Mouse (Mus musculus) kidney, adult 2 months (tissue): ENCODE data around the gene Ucp1. TPM values are rescaled to one million over a fixed set of nuclear protein-coding genes. Genes with fewer than 3 reads are reported as not detected.

Experiments
- DNase-seq: peaks from one replicate; pipeline ENCODE4 v3.0.0; 2021
- H3K27ac ChIP-seq: fragments of 200-500 bp; 2 replicates; pipeline ENCODE4 v1.5.1; 2012; ENCODE audit warnings: low read depth, low read length, control low read depth, inconsistent platforms; ENCODE audit not compliant: insufficient read depth
- H3K27me3 ChIP-seq: fragments of 200-500 bp; replicated peaks from 2 replicates; pipeline ENCODE4 v1.6.1; 2012; ENCODE audit warnings: mild to moderate bottlenecking, moderate library complexity, low read length, inconsistent platforms; ENCODE audit not compliant: control insufficient read depth, insufficient read depth
- H3K36me3 ChIP-seq: fragments of 200-500 bp; 2 replicates; pipeline ENCODE4 v1.6.1; 2012; ENCODE audit warnings: mild to moderate bottlenecking, moderate library complexity, low read length, inconsistent platforms; ENCODE audit not compliant: control insufficient read depth, insufficient read depth
- H3K4me1 ChIP-seq: fragments of 200-500 bp; 2 replicates; pipeline ENCODE4 v1.6.1; 2011; ENCODE audit warnings: low read length; ENCODE audit not compliant: control insufficient read depth, insufficient read depth
- H3K4me3 ChIP-seq: fragments of 200-500 bp; 2 replicates; pipeline ENCODE4 v1.5.1; 2011; ENCODE audit warnings: mild to moderate bottlenecking, low read depth, low read length, control low read depth; ENCODE audit not compliant: insufficient read depth
- CTCF ChIP-seq: fragments of 200-500 bp; conservative IDR thresholded peaks from 2 replicates; pipeline ENCODE4 v1.5.1; 2011; ENCODE audit warnings: low read depth, mild to moderate bottlenecking, control low read depth, low read length, moderate library complexity, mixed read lengths; ENCODE audit not compliant: insufficient read depth, insufficient read length
- POLR2A ChIP-seq: fragments of 200-500 bp; IDR thresholded peaks from one replicate; pipeline ENCODE4 v1.6.1; 2011; ENCODE audit warnings: low read depth, low read length, control low read depth
- WGBS: fragments of 180-500 bp; shearing (Covaris S2); methylation state at CpG from one replicate; pipeline ENCODE4 v1.1.7; 2018; 5-methylcytosine and 5-hydroxymethylcytosine counted together
- polyA plus RNA-seq: library from polyadenylated mRNA; depleted of rRNA; stranded (reverse); fragments of >200 nt; gene quantifications from 2 replicates; pipeline ENCODE4 v1.2.3, GENCODE M21; 2012

Ucp1 gene
- polyA plus RNA-seq, 1 experiment = 374 TPM

GRCm38 (mm10) chr8:83271172-83271571, 19.0 kb upstream of the Ucp1 start:
- TF ChIP-seq POLR2A (no peak), CTCF (no peak)
- H3K27ac ChIP-seq = no peak overlapping the region
- WGBS = 94% methylated on average over 14 of the region's 14 CpGs
- H3K36me3 ChIP-seq = no peaks in the 10 kb centered on the region
- H3K4me1 ChIP-seq = no peaks in the 10 kb centered on the region
- H3K27me3 ChIP-seq = no peaks in the 10 kb centered on the region
- H3K4me3 ChIP-seq = no peak overlapping the region
- DNase-seq = no peak

GRCm38 (mm10) chr8:83272464-83272863, 17.7 kb upstream of the Ucp1 start:
- H3K36me3 ChIP-seq = no peaks in the 10 kb centered on the region
- TF ChIP-seq POLR2A (no peak), CTCF (no peak)

GRCm38 (mm10) chr8:83274470-83274869, 15.7 kb upstream of the Ucp1 start:
- Histone ChIP-seq H3K27ac (no peak overlapping the region), H3K4me1 (no peaks in the 10 kb centered on the region), H3K4me3 (no peak overlapping the region), H3K27me3 (no peaks in the 10 kb centered on the region), H3K36me3 (no peaks in the 10 kb centered on the region)
- no peak for TF ChIP-seq POLR2A
- no peak for TF ChIP-seq CTCF
- WGBS = 34% methylated on average over 11 of the region's 11 CpGs
- DNase-seq = no peak

More at GRCm38 (mm10) chr8:83272464-83272863, 17.7 kb upstream of the Ucp1 start:
- peak; percentile 17 for DNase-seq
- Histone ChIP-seq H3K27ac (no peak overlapping the region), H3K4me3 (no peak overlapping the region), H3K4me1 (no peaks in the 10 kb centered on the region), H3K27me3 (no peaks in the 10 kb centered on the region)
- WGBS = 55% methylated on average over 10 of the region's 10 CpGs

GRCm38 (mm10) chr8:83278431-83278830, 11.7 kb upstream of the Ucp1 start:
- H3K4me3 ChIP-seq = no peak overlapping the region
- no peaks in the 10 kb centered on the region for H3K27me3 ChIP-seq
- TF ChIP-seq POLR2A (no peak), CTCF (no peak)
- H3K27ac ChIP-seq = no peak overlapping the region
- no peaks in the 10 kb centered on the region for H3K36me3 ChIP-seq
- no peaks in the 10 kb centered on the region for H3K4me1 ChIP-seq
- WGBS = 72% methylated on average over 6 of the region's 6 CpGs
- DNase-seq = peak; percentile 2

GRCm38 (mm10) chr8:83285391-83285790, 4.8 kb upstream of the Ucp1 start:
- 77% methylated on average over 8 of the region's 8 CpGs for WGBS
- no peak for TF ChIP-seq CTCF
- no peak for TF ChIP-seq POLR2A
- H3K4me3 ChIP-seq = no peak overlapping the region
- no peaks in the 10 kb centered on the region for H3K4me1 ChIP-seq
- no peak for DNase-seq
- no peaks in the 10 kb centered on the region for H3K36me3 ChIP-seq
- H3K27ac ChIP-seq = no peak overlapping the region
- H3K27me3 ChIP-seq = no peaks in the 10 kb centered on the region

- no peak overlapping the region for H3K4me3 ChIP-seq
- no peaks in the 10 kb centered on the region; the same call in 1 of the 2 replicates for H3K27me3 ChIP-seq
- DNase-seq = no peak
- no peaks in the 10 kb centered on the region for H3K36me3 ChIP-seq
- H3K27ac ChIP-seq = no peak overlapping the region
- no peak for TF ChIP-seq CTCF
- TF ChIP-seq POLR2A = no peak
- 47% methylated on average over 4 of the region's 4 CpGs for WGBS
- H3K4me1 ChIP-seq = no peaks in the 10 kb centered on the region
These were observed 7.2 kb downstream of the Ucp1 start for GRCm38 (mm10) chr8:83297375-83297774.

DNA sequence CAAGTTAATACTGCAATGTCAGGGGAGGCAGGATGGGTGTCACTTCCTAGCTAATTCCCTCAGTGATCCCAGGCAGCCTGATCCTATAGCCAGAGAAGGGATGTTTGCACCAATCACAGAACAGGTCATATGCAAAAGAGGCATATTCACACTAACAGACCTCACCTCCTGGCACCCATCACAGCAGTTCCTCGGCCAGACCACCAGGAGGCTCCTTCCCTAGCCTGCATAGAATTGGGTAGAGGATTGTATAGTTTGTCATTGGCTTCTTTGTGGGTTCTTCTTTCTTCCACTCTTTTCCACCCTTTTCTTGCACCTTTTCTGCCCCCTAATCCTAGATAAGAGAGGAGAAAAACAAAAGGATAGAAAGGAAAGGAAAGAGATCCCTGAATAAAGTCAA, 10.0 kb downstream of the Ucp1 start:
- Histone ChIP-seq H3K4me3 (no peak overlapping the region), H3K27ac (no peak overlapping the region), H3K36me3 (no peaks in the 10 kb centered on the region), H3K27me3 (no peaks in the 10 kb centered on the region), H3K4me1 (no peaks in the 10 kb centered on the region)
- WGBS = 89% methylated on average over 1 of the region's 1 CpGs
- DNase-seq = peak; percentile 7
- no peak for TF ChIP-seq POLR2A
- TF ChIP-seq CTCF = peak; percentile 57
